Mouse (Mus musculus): ENCODE data around the gene Dlx3.

Gene Dlx3

DNA sequence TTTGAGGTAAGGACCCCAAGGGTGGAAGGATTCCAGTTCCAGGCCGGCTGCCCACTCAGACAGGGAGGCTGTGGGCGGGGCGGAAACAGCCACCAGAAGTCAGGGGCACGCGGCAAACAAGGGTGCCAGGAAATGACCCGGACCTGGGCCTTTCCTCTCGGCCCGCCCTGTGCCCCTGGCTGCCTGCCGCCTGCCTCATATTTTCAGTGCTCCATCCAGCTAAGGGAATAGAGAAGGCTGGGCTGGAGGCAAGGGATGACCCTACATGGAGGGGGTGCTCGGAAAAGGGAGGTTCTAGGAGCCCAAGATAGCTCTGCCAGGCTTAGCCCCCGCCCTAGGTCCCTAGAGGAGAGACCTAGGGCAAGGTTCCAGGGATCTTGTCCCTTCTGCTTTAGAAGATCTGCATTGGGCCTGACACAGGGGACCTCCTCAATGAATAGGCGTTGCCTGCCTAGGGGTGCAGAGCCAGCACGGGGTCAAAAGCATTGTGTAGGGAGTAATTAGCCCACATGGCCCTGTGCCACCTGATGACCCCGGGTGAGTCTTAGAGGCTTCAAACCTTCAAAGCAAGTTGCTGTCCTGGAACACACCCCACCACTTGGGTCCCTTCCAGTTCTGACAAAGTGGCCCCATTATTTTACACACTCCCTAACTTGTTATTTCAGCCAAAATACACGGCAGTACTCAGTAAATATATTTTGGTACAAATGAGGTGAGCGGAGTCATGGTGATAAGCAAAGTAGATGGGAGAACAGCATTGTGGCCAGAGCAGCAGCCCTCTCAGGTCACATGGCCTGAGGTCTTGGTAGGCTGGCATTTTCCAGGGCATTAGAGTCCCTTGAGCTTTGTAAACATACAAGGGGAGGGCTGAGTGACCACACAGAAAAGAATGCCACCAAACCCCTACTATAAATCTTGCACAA lies 30.8 kb upstream of the Dlx3 start:
- no peak for DNase-seq (ENCODE audit: low spot score)

DNA sequence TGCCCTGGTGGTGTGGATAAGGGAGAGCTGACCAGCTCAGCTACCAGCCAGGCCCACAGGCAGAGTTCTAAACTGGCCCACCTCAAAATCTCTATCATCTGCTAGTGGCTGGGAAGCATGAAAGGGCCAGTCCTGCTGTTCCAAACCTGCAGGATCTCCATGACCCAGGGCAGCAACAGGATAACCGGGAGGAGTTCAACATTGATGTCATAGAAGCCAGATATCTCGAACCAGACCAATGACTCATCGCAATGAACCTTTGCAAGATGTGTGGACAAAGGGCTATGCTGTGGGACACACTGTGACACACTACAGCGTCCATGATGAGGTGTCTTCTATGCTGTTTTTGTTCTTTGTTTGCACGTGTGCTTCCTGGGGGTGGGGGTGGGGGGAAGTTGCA lies 26.8 kb upstream of the Dlx3 start:
- no peak for DNase-seq (ENCODE audit: low spot score)

GRCm38 (mm10) chr11:95095596-95095995 lies 24.3 kb upstream of the Dlx3 start:
- DNase-seq (ENCODE audit: low spot score), result no peak

GRCm38 (mm10) chr11:95096608-95097373 lies 23.1 kb upstream of the Dlx3 start:
- no peak for DNase-seq (ENCODE audit: low spot score)

DNA sequence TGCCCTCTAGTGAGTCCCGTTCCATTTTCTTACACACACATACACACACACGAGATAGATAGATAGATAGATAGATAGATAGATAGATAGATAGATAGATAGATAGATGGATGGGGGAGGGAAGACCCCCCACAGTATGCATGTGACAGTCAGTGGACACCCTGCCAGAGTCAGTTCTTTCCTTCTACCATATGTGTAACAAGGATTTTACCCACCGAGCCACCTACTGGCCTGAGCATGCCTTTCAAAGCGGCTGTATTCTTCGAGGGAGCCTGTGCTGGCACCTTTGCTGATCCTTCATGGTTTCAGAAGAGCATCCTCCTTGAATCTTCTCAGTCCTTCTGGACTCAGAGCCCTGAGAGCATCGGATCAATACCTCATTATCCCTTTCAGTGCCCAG lies 22.0 kb upstream of the Dlx3 start:
- no peak for DNase-seq (ENCODE audit: low spot score)

GRCm38 (mm10) chr11:95098346-95099095 lies 21.4 kb upstream of the Dlx3 start:
- no peak for DNase-seq (ENCODE audit: low spot score)

DNA sequence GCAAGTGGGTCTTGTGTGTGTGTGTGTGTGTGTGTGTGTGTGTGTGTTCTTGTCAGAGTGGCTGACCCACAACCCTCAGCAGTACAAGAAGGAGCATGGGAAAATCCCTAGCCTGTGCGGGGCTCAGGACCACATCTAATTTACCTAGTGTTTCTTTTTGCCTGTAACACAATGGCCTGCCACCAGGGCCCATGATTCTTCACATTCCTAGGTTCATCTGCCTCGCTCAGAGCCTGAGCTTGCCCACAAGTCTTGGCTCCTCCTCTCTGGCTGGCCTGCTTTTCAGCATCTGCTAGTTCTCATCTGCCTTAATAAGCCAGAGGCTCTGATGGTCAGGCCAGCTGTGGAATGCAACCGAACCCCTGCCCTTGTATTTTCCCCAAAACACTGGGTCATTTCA lies 19.5 kb upstream of the Dlx3 start:
- no peak for DNase-seq (ENCODE audit: low spot score)

DNA sequence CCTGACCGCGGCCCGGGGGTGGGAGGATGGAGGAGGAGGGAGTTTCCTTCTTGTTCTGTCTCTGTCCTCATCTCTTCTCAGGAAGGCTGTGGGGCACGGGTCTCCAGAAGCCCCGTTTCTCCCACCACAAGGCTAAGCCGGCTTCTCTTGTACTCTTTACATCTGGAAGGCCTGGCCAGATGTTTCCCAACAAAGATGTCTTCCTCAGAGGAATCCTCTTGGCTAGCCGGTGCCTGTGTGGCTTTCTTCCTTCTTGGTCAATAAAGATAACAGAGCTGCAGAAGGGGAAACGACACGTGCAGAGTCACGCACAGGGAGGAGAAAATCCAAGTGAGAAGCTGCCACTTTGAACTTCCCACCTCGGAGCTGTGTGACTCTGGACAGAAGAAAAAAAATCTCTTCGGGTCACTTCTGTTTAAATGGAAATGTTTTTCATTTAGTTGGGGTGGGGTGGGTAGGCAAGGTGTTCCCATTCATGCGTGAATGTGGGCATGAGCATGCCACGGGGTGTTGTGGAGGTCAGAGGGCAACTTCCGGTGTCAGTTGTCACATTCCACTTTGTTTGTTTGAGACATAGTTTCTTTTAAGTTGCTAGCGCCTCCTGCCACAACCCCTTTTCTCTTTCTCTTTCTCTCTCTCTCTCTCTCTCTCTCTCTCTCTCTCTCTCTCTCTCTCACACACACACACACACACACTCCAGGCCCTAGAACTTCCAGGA lies 18.7 kb upstream of the Dlx3 start:
- no peak for DNase-seq (ENCODE audit: low spot score)

DNA sequence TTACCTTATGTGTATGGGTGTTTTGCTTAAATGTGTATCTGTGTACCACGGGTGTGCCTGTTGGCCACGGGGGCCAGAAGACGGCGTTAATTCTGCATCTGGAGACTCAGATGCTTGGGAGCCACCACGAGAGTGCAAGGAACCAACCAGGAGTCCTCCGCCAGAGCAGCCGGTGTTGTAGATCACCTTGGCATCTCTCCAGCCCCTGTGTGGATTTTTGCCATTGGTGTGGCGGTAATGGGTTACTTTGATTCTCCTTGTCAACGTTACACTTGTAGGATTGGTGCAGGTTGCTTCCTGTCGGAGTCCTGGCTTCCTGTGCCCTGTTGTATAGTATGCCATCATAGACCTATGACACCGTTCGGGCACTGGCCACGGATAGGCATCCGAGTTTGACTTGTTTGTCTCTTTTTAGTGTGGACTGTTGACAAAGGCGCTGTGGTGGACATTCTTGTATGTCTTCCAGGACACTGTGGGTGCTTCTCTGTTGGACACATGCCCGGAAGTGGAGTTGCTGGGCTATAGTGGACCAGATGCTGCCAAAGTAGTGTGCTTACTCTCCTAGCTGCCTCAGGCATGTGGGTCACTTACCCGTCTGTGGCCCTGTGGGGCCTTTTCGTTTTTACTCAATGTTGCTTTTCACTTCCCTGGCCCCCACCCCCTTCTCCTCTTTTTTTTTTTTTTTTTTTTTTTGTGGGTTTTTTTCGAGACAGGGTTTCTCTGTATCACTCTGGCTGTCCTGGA lies 17.6 kb upstream of the Dlx3 start:
- no peak for DNase-seq (ENCODE audit: low spot score)

DNA sequence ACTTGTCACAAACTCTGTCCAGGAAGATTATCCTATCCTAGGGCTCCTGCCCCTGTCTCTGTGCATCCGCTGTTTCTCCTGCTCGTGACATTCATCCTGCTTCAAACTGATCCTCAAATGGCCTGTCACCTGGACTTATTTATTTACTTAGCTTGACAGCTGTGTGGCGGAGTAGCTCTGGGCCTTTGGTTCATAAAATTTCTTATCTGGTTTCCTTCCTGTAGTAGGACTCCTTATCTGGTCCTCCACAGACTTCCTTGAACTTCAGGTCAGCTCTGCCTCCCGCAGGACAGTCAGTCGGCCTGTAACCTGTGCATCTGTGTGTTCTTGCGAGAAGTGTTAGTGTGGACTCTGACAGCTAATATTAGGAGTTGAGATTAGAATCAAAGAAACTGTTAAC lies 15.7 kb upstream of the Dlx3 start:
- DNase-seq (ENCODE audit: low spot score), result no peak

DNA sequence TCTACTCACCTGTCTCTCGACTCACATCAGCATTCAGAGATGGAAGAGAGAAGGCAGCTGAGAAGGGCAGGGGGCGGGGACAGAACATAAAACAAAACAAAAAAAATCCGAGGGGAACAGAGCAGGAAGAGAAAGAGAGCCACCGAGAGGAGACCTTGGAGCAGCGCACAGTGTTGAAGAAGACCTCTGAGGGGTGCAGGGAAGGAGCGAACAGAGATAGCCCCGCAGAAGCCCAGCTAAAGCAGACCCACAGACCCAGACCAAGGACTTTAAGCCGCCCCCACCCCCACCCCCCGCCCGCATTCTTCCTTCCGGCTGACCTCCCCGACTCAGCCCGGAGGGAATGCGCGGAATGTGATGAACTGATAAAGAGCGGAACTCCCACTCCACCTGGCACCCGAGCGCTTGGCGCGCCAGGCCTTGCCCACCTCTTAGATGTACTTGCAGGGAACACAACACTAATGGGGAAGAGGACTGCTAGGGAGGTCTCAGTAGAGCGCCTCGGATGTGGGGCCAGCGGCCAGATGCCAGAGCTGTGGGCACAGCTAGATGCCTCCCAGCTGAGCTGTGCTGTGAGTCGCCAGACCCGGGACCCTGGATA lies 14.5 kb upstream of the Dlx3 start:
- no peak for DNase-seq (ENCODE audit: low spot score)

DNA sequence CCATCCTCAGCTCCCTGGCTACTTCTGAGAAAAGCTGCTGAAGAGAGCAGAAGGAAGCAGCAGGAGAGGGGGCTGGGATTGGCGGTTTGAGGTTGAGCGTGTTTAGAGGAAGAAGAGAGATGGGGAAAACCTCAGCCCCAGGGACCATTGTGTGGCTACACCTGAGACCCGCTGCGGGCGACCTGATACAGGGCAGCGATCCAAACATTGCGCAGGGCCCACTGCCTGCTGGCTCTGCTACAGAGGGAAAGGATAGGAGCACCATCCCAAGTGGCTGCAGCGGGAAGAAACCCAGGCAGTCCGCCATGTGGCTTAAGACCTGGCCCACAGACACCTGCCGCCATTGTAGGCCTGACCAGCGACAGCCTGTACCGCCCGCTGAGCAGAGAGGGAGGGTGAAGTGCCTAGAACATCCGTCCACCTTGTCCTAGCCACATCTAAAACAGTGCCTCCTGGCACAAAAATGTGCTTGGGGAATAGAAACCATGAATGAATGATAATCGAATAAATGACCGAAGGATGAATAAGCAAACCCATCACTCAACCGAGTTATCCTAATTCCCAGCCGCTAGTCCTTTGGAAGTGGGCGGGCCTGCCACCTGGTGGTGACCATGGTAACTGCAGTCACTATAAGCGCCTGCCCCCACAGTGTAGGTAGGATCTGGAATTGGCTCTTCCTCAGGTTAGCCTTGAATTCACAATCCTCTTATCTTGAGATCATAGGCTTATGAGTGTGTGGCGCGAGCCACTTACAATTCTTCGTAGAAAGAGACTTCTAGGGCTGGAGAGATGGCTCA lies 13.3 kb upstream of the Dlx3 start:
- DNase-seq (ENCODE audit: low spot score), result peak; percentile 36

- DNase-seq (ENCODE audit: low spot score), result no peak
Observed at GRCm38 (mm10) chr11:95109000-95109399, 10.9 kb upstream of the Dlx3 start.

DNA sequence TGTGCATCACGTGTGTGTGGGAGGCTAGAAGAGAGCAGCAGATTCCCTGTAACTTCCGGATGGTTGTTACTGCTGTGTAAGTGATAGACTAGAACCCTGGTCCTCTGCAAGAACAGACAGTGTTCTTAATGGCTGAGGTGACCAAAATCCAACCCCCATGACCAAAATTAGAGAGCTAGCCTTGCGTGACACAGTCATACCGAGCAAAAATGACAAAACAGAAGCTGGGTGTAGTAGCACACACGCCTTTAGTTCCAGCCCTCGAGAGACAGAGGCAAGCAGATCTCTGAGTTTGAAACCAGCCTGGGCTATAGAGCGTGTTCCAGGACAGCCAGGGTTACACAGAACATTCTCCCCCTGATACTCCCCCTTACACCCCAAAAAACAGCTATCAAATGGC lies 9.8 kb upstream of the Dlx3 start:
- no peak for DNase-seq (ENCODE audit: low spot score)

DNA sequence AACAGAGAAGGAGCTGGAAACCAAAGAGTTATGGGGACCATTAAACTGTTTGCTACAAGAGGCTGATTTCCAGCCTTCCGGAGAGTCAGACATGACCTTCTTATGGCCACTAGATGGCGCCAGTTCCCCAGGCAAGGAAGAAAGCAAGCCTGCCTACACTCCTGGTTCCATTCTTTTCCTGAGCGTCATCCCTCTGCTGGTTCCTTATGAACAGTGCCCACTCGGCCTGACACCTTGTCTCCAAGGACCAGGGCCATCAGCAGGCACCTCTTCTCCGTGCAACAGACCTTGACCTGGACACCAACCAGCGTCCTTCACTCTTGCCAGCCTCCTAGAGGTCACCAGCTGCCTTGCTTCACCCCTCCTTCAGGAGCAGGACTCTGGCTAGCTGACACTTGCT lies 2.9 kb upstream of the Dlx3 start:
- DNase-seq (ENCODE audit: low spot score), result peak; percentile 21

GRCm38 (mm10) chr11:95118505-95118904 lies 1.4 kb upstream of the Dlx3 start:
- no peak for DNase-seq (ENCODE audit: low spot score)

- no peak for DNase-seq (ENCODE audit: low spot score)
Observed at GRCm38 (mm10) chr11:95120633-95121020, 708 bp downstream of the Dlx3 start.

- no peak for DNase-seq (ENCODE audit: low spot score)
Observed at GRCm38 (mm10) chr11:95121161-95122099, 1.5 kb downstream of the Dlx3 start.

DNA sequence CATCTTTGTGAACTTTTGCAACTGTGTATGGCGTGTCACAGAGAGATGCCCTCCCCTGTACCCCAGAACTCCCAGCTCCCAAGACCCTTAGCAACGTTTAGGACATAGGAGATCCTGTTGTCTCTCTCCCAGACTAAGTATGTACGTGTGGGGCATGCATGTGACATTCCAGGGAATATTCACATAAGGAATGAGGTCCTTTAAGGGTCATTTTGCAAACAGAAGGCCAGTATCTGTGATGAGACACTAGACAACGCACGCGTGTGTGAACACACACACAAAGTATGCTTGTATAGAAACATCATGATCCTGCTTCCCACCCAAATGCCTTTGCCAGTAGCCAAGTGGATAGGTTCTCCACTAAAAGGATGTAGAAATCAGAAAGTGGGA lies 2.2 kb downstream of the Dlx3 start:
- no peak for DNase-seq (ENCODE audit: low spot score)

Data from spleen, adult 12 weeks (tissue).